Mouse (Mus musculus) CH12.LX (cell line): ENCODE results near the gene Bpifb2.

Experiments
- BHLHE40 ChIP-seq: IDR thresholded peaks from 2 replicates; pipeline ENCODE4 v1.6.1; 2011; ENCODE audit warnings: mild to moderate bottlenecking, low read depth, low read length, improper control_type of control experiment
- CTCF ChIP-seq, 2 experiments: IDR thresholded peaks in 1 of 2; conservative IDR thresholded peaks in 1 of 2; 2 replicates each; pipeline ENCODE4 v1.5.1; 2011 to 2012; ENCODE audit warnings: low read depth in 2 of 2, low read length in 2 of 2, improper control_type of control experiment in 1 of 2, inconsistent platforms in 1 of 2, mild to moderate bottlenecking in 1 of 2, moderate library complexity in 1 of 2
- EP300 ChIP-seq: IDR thresholded peaks from 2 replicates; pipeline ENCODE4 v1.6.1; 2011; ENCODE audit warnings: low read length, improper control_type of control experiment
- GABPA ChIP-seq: IDR thresholded peaks from 2 replicates; pipeline ENCODE4 v1.6.1; 2012; ENCODE audit warnings: low read depth, low read length, improper control_type of control experiment, inconsistent platforms; ENCODE audit not compliant: insufficient replicate concordance
- NRF1 ChIP-seq: IDR thresholded peaks from 2 replicates; pipeline ENCODE4 v1.6.1; 2014; ENCODE audit warnings: low read depth, mild to moderate bottlenecking, inconsistent platforms, low read length, improper control_type of control experiment, moderate library complexity
- POLR2A ChIP-seq: IDR thresholded peaks from 2 replicates; pipeline ENCODE4 v1.6.1; 2011; ENCODE audit warnings: low read depth, mild to moderate bottlenecking, improper control_type of control experiment, low read length
- SIN3A ChIP-seq: IDR thresholded peaks from 2 replicates; pipeline ENCODE4 v1.6.1; 2012; ENCODE audit warnings: low read length, improper control_type of control experiment, inconsistent platforms
- UBTF ChIP-seq: IDR thresholded peaks from 2 replicates; pipeline ENCODE4 v1.6.1; 2012; ENCODE audit warnings: low read depth, mild to moderate bottlenecking, inconsistent platforms, low read length, improper control_type of control experiment, moderate library complexity
- USF1 ChIP-seq: IDR thresholded peaks from 2 replicates; pipeline ENCODE4 v1.6.1; 2014; ENCODE audit warnings: low read depth, mild to moderate bottlenecking, inconsistent platforms, low read length, improper control_type of control experiment
- USF2 ChIP-seq: conservative IDR thresholded peaks from 2 replicates; pipeline ENCODE4 v1.6.1; 2011; ENCODE audit warnings: low read depth, low read length, improper control_type of control experiment
- ZNF384 ChIP-seq: IDR thresholded peaks from 2 replicates; pipeline ENCODE4 v1.6.1; 2012; ENCODE audit warnings: low read depth, low read length, improper control_type of control experiment, inconsistent platforms

GRCm38 (mm10) chr2:153933311-153933710, 58.5 kb downstream of the Bpifb2 start:
- TF ChIP-seq CTCF (conservative IDR thresholded peaks at IDR 0.05 in 1 of 2, IDR thresholded peaks at IDR 0.05 in 1 of 2; ENCODE audit: low read depth in 2 of 2, low read length in 2 of 2) (no peak), GABPA (no peak), USF1 (no peak), ZNF384 (no peak), SIN3A (no peak), UBTF (no peak), EP300 (no peak), USF2 (no peak), BHLHE40 (no peak), NRF1 (no peak), POLR2A (no peak)
